Mouse (Mus musculus): ENCODE results near the gene Dgkk. TPM values are rescaled to one million over a fixed set of nuclear protein-coding genes. Genes with fewer than 3 reads are reported as not detected.

The Dgkk gene
- polyA plus RNA-seq (2014; fragmentation: Illumina TruSeq; extraction: RNeasy Lipid Tissue Mini Kit (QIAGEN cat#74804); ENCODE audit: low read depth, low replicate concordance): not detected

DNA sequence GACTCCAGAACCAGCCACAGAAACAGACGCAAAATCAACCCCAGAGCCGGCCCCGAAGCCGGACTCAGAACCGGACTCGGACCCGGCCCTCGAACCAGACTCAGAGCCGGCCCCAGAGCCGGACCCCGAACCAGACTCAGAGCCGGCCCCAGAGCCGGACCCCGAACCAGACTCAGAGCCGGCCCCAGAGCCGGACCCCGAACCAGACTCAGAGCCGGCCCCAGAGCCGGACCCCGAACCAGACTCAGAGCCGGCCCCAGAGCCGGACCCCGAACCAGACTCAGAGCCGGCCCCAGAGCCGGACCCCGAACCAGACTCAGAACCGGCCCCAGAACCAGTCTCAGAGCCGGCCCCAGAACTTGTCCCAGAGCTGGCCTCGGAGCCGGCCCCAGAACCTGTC lies at the start of gene Dgkk:
Gene Dgkk (plus strand): TSS at position 301 of the 400 bp plus-strand sequence.

